Mouse (Mus musculus) myocyte (in vitro differentiated cells): ENCODE measurements around the gene Ephb3. TPM values are rescaled to one million over a fixed set of nuclear protein-coding genes. Genes with fewer than 3 reads are reported as not detected.

Source experiments
- H3K27me3 ChIP-seq: one replicate; pipeline ENCODE4 v1.6.1; 2011; ENCODE audit not compliant: control insufficient read depth, insufficient read depth, insufficient read length
- H3K36me3 ChIP-seq: one replicate; pipeline ENCODE4 v1.6.1; 2011; ENCODE audit not compliant: control insufficient read depth, insufficient read depth
- H3K4me2 ChIP-seq: one replicate; pipeline ENCODE4 v1.6.1; 2011; ENCODE audit warnings: low read depth, control low read depth
- H3K4me3 ChIP-seq: one replicate; pipeline ENCODE4 v1.5.1; 2011; ENCODE audit warnings: mild to moderate bottlenecking, control low read depth, moderate library complexity
- H3K79me2 ChIP-seq: one replicate; pipeline ENCODE4 v1.6.1; 2011; ENCODE audit not compliant: control insufficient read depth, insufficient read depth
- H3ac ChIP-seq: one replicate; pipeline ENCODE4 v1.6.1; 2011; ENCODE audit not compliant: control insufficient read depth, insufficient read length
- CEBPB ChIP-seq: IDR thresholded peaks from 2 replicates; pipeline ENCODE4 v1.6.1; 2011; ENCODE audit warnings: mild to moderate bottlenecking, moderate library complexity; ENCODE audit not compliant: poor library complexity, insufficient read depth, severe bottlenecking
- E2F4 ChIP-seq: IDR thresholded peaks from one replicate; pipeline ENCODE4 v1.6.1; 2011; ENCODE audit warnings: mild to moderate bottlenecking, control low read depth, moderate library complexity; ENCODE audit not compliant: insufficient read depth
- MYOD1 ChIP-seq, 3 experiments: IDR thresholded peaks; one replicate each; pipeline ENCODE4 v1.6.1; 2011; ENCODE audit warnings: control low read depth in 2 of 3, low read depth in 2 of 3, mild to moderate bottlenecking in 2 of 3, moderate library complexity in 1 of 3; ENCODE audit not compliant: insufficient read length in 2 of 3, control insufficient read depth in 1 of 3
- MYOG ChIP-seq, 3 experiments: IDR thresholded peaks; one replicate each; pipeline ENCODE4 v1.6.1; 2011; ENCODE audit warnings: control low read depth in 2 of 3, low read depth in 2 of 3, mild to moderate bottlenecking in 2 of 3; ENCODE audit not compliant: insufficient read length in 2 of 3, control insufficient read depth in 1 of 3, insufficient read depth in 1 of 3
- TCF12 ChIP-seq: IDR thresholded peaks from one replicate; pipeline ENCODE4 v1.6.1; 2011; ENCODE audit warnings: mild to moderate bottlenecking, control low read depth; ENCODE audit not compliant: poor library complexity, insufficient read depth, severe bottlenecking
- USF1 ChIP-seq: IDR thresholded peaks from one replicate; pipeline ENCODE4 v1.6.1; 2011; ENCODE audit warnings: low read depth, mild to moderate bottlenecking, control low read depth, moderate library complexity
- polyA plus RNA-seq: library from polyadenylated mRNA; unstranded; fragments of >200 nt; fragmentation: generic; extraction: Trizol; gene quantifications from one replicate; pipeline ENCODE4 v1.2.1, GENCODE M21; 2012; ENCODE audit warnings: missing spikeins

Gene Ephb3
- polyA plus RNA-seq, 1 experiment, result 30.6 TPM

DNA sequence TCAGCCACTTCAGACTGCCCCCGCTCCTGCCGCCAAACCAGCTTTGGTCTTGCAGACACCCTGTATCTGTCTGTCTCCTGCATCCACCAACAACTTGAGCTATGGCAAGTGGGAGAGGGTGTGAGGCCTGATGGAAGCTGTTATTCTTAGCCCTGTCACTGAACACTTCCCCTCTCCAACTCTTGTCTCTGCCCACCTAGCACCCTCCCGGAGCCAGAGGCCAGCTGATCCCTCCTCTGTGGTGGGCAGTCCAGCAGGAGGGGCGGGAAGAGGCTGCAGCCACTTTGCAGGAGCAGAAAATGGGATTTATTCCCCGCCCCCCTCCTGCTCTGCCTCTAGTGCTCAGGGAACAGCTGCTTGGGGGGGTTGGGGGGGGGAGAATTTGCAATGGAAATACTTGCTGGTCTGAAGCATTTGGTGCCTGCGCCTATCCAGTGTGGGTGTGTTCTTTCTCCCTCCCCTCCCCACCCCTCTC, 67.3 kb downstream of the Ephb3 start:
- H3K4me3 ChIP-seq, result no peak overlapping the region
- H3K79me2 ChIP-seq, result no peaks in the 10 kb centered on the region
- no peak overlapping the region for H3ac ChIP-seq
- no peaks in the 10 kb centered on the region for H3K27me3 ChIP-seq
- no peaks in the 10 kb centered on the region for H3K36me3 ChIP-seq
- H3K4me2 ChIP-seq, result peak overlapping the region; percentile 24
- TF ChIP-seq E2F4, result no peak
- TF ChIP-seq TCF12, result peak; percentile 53
- TF ChIP-seq MYOD1 (IDR thresholded peaks at IDR 0.05; ENCODE audit: control insufficient read depth in 1 of 3, insufficient read length in 2 of 3, low read depth in 2 of 3), result peak; percentile 21 to 68 (median 62)
- no peak for TF ChIP-seq CEBPB
- peak in 2 of 3 experiments; percentile 61 to 82 for TF ChIP-seq MYOG (IDR thresholded peaks at IDR 0.05; ENCODE audit: control insufficient read depth in 1 of 3, insufficient read depth in 1 of 3, insufficient read length in 2 of 3, low read depth in 2 of 3)

DNA sequence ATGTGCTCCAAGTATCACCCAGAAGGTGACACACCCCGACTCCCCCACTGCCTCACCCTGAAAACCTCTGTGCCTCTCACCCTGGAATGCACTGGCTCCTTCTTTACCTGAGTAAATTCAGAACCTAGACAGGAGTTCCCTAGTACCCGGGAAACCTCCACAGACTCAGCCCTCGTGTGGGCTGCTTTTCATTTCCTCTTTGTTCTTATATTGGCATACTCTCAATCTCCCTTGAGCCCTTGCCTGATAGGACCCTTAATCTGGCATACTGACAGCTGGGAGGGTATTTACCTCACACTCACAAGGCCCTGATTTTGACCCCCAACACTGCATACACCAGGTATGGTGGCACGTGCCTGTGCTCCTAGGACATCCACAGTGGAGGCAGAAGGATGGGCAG, 68.2 kb downstream of the Ephb3 start:
- no peak overlapping the region for H3K4me2 ChIP-seq
- no peak for TF ChIP-seq USF1
- no peaks in the 10 kb centered on the region for H3K36me3 ChIP-seq
- H3ac ChIP-seq, result no peak overlapping the region
- H3K79me2 ChIP-seq, result no peaks in the 10 kb centered on the region
- no peak overlapping the region for H3K4me3 ChIP-seq
- H3K27me3 ChIP-seq, result no peaks in the 10 kb centered on the region

Other genes starting within 250 kb of the Ephb3 start
- gene Teddm3, start 50.8 kb upstream of the Ephb3 start, polyA plus RNA-seq, result 0.24 TPM
- 19.4 TPM for gene Vps8, start 218.4 kb downstream of the Ephb3 start, polyA plus RNA-seq